Mouse (Mus musculus) erythroblast, embryonic 14.5 days (primary cell): Measurements from ENCODE around the gene Oaf.

Source experiments
- GATA1 ChIP-seq: IDR thresholded peaks from 2 replicates; pipeline ENCODE4 v1.6.1; 2012; ENCODE audit warnings: low read length, inconsistent platforms, mixed read lengths
- TAL1 ChIP-seq: IDR thresholded peaks from 3 replicates; pipeline ENCODE4 v1.6.1; 2012; ENCODE audit warnings: low read length, inconsistent platforms, mixed read lengths

DNA sequence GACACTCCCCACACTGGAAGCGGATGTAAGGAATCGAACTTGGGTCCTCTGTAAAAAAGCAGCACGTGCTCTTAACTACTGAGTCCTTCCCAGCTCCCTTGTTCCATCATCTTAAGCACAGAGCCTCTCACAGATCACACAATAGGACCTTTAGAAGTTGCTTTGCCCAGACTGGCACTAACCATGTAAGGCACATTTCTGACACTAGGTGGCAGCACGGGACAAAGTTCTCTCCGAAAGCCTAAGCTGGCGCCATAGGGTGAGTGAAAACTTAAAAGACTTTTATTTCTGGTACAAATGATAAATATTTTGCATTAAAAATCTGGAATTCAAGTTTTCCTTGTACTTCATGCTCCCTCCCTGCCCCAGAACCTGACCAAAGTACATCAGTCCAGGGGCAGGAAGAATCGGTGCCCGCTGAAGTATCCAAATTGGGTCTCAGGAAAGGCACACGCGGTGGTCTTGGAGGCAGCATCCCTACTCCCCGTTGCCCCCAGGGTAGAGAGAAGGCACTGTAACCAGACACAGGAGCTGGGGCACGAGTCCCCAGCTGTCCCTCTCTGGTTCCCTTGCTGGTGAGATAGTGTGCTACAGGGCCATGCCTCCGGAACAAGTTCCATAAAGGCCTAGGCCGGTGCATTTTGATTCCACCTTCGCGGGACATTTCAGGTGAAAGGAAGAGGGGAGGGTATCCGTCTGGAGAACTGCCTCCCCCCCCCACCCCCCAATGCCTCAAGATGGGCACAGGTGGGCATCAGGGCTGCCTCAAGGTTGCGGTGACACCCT lies 17.9 kb downstream of the Oaf start:
- TF ChIP-seq GATA1 (no peak), TAL1 (no peak)
